Mouse (Mus musculus) embryonic fibroblast, embryonic 13.5 days (primary cell): ENCODE measurements around the gene Crtc3. TPM values are rescaled to one million over a fixed set of nuclear protein-coding genes. Genes with fewer than 3 reads are reported as not detected.
A peak's percentile ranks its signal among the peaks of the same experiment; 100 is the strongest.

Source experiments
- H3K27ac ChIP-seq: 2 replicates; pipeline ENCODE4 v1.5.1; 2012; ENCODE audit warnings: low read length, control low read depth, inconsistent platforms; ENCODE audit not compliant: insufficient read depth
- H3K4me1 ChIP-seq: 2 replicates; pipeline ENCODE4 v1.6.1; 2011; ENCODE audit warnings: low read length; ENCODE audit not compliant: control insufficient read depth, insufficient read depth
- H3K4me3 ChIP-seq: 2 replicates; pipeline ENCODE4 v1.5.1; 2011; ENCODE audit warnings: mild to moderate bottlenecking, control low read depth, low read length; ENCODE audit not compliant: insufficient read depth
- CTCF ChIP-seq: IDR thresholded peaks from 2 replicates; pipeline ENCODE4 v1.5.1; 2011; ENCODE audit warnings: mild to moderate bottlenecking, control low read depth, low read length, moderate library complexity, borderline replicate concordance; ENCODE audit not compliant: insufficient read depth
- POLR2A ChIP-seq: IDR thresholded peaks from 2 replicates; pipeline ENCODE4 v1.6.1; 2011; ENCODE audit warnings: low read depth, mild to moderate bottlenecking, control low read depth, low read length, moderate library complexity
- polyA plus RNA-seq: library from polyadenylated mRNA; stranded (reverse); fragments of >200 nt; gene quantifications from 2 replicates; pipeline ENCODE4 v1.2.4, GENCODE M21; 2011; ENCODE audit warnings: low read depth; ENCODE audit not compliant: missing spikeins, insufficient read length

The Crtc3 gene
- polyA plus RNA-seq, 1 experiment: 27.7 TPM

DNA sequence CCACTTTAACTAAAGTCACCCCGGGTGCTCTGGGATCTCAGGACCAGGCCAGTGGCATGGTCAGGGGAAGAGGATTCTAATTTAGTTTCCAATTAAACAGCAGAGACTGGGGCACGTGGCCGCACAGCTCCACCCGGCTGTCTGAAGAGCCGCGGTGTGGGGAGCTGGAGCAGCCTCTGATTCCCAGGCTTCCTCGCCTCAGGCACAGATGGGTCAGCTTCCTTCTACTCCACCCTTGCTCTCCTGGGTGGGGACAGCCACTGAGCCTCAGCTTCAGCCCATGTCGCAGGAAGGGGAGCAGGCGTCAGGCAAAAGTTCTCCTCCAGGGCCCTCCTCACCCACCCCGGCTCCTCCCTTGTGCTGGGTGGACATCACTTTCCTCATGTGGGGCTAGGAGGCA lies 101.0 kb downstream of the Crtc3 start:
- no peak overlapping the region for H3K4me3 ChIP-seq
- H3K27ac ChIP-seq: no peak overlapping the region
- TF ChIP-seq CTCF (no peak), POLR2A (no peak)
- H3K4me1 ChIP-seq: peaks cover 4% of the 10 kb centered on the region; the same call in 1 of the 2 replicates

DNA sequence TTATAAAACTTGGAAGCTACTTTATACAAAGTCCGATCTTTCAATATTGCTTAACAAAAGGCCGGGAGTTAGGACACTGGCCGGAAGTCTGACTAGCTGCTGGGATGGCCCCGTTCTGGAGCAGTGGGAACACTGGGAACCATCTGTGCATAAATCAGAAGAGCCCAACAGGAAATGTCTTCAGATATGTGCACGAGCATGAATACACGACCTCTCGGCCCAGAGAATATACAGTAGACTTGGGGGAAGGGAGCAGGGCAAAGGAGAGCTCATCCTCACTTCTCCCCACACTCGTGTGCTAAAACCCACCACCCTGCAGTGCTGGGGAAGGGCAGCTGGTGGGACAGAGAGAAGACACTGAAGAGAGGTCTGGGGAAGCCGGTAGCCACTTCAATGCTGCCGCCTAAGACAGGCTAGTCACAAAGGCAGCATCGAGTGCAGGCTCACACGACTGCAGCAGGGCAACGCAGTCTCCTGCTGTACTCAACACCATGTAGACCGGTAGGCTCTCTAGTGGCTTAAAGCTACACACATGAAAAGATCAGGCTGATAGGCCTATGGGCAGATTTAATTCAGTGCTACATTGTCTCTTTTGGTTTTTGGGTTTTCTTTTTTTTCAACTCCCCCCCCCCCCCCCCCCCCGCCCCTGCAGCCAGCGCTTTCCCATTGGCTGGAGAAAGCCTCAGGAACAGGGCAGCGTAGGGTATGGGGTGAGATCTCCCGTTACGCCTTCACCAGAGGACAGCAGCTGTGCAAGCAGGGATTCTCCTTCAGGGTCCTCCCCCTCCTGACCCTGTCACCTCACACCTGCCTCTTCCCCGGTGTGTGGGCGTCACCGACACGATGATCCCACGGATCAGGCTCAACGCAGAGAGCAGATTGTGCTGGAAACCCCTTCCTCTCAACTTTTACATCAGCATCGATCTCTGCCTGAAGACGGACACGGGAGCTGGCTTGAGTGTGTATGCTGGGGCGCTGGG lies 101.7 kb downstream of the Crtc3 start:
- TF ChIP-seq POLR2A: no peak
- TF ChIP-seq CTCF: no peak
- Histone ChIP-seq H3K27ac (no peak overlapping the region), H3K4me3 (no peak overlapping the region)

DNA sequence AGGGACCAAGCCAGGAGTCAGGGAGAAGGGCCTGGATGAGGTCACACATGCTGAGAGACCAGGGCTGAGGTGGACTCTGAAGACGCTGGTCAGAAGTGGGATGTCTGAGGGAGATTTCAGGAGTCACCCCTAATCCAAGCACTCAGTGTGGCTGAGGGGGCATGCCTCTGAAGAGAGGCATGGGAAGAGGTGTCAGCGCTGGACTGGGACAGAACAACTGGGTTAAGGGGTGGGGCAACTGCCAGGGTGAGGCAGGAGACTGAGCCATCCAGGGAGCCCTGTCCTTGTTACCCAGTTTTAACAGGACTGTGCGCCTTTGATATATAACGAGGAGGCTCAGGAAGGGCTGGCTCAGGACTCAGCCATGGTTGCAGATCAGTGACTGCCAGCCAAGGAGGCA lies 102.5 kb downstream of the Crtc3 start:
- no peak overlapping the region for H3K27ac ChIP-seq
- peaks cover 4% of the 10 kb centered on the region; the same call in 1 of the 2 replicates for H3K4me1 ChIP-seq
- no peak for TF ChIP-seq CTCF
- TF ChIP-seq POLR2A: no peak
- no peak overlapping the region for H3K4me3 ChIP-seq

More for the DNA sequence above, 101.7 kb downstream of the Crtc3 start:
- peaks cover 4% of the 10 kb centered on the region; the same call in 1 of the 2 replicates for H3K4me1 ChIP-seq

GRCm38 (mm10) chr7:80585380-80585779 lies 103.3 kb downstream of the Crtc3 start:
- Histone ChIP-seq H3K27ac (no peak overlapping the region), H3K4me1 (peaks cover 4% of the 10 kb centered on the region; the same call in 1 of the 2 replicates), H3K4me3 (no peak overlapping the region)
- no peak for TF ChIP-seq CTCF
- TF ChIP-seq POLR2A: no peak

DNA sequence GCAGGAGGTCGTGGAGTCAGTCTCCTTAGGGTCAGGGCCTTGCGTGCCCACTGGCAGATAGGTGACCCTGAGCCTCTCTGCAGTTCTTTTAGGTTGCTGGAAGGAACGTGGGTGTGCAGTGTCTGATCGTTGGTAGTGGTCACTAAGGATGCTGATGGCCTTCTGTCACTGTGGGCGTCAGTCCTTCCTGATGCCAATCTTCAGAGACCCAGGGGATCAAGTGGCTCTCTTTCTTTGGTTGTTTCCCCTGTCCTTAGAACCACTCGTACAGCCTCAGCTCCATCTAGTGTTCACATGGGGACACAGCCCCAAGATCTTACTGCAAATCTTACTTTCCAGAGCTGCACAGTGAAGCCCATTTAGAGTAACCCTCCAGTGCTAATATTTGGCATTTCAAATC lies 104.7 kb downstream of the Crtc3 start:
- TF ChIP-seq CTCF (peak; percentile 28; the same call in 1 of the 2 replicates), POLR2A (no peak)
- no peak overlapping the region for H3K4me3 ChIP-seq
- H3K4me1 ChIP-seq: peaks cover 4% of the 10 kb centered on the region; the same call in 1 of the 2 replicates
- no peak overlapping the region for H3K27ac ChIP-seq

GRCm38 (mm10) chr7:80582821-80583451 lies 105.7 kb downstream of the Crtc3 start:
- TF ChIP-seq POLR2A: no peak
- TF ChIP-seq CTCF: no peak
- no peak overlapping the region for H3K4me3 ChIP-seq
- H3K27ac ChIP-seq: no peak overlapping the region
- peaks cover 4% of the 10 kb centered on the region; the same call in 1 of the 2 replicates for H3K4me1 ChIP-seq

DNA sequence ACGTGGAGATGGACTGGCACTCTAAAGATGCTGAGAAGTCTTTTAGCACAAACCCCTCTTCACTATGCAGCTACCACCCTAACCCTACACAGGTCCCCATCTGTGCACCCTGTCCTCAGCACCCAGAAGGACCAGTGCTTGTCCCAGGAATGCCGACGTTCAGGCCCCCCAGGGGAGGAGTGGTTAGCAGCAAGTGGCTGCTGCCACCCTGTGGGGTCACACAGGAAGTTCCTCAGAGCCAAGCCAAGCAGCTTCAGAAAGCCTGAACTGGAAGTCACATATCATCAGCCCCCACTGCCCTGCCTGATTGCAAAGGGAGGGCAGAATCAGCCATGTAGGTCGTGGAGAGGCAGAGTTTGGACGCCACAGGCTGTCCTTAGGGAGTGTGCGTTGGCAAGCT lies 108.3 kb downstream of the Crtc3 start:
- TF ChIP-seq CTCF (peak; percentile 71), POLR2A (no peak)
- Histone ChIP-seq H3K4me3 (no peak overlapping the region), H3K4me1 (no peaks in the 10 kb centered on the region), H3K27ac (no peak overlapping the region)

DNA sequence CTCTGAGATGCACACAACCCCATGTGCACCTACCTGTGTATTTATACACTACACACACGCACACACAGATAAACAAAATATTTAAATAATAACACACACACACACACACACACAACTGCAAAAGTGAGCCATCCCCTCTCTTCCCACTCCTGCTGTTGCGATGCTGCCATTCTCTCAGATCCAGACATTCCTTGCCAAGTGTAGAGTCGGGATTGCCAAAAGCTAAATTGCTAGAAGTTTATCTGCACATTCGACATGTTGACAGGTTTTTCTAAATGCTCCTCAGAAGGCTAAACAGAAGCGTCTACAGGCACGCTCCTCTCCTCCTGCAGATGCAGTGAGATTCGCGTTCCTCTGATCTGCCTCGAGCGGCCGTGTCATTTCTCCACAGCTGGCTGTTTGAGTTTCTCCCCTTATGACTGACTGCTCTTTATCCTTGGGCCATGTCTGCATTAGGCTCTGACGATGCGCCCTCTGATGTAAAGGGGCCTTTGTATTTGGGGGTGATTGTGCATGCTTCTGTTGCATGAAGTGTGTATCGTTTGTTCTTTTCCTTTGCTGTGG lies 111.2 kb downstream of the Crtc3 start:
- H3K4me3 ChIP-seq: no peak overlapping the region
- H3K27ac ChIP-seq: no peak overlapping the region
- TF ChIP-seq CTCF (no peak), POLR2A (no peak)
- no peaks in the 10 kb centered on the region for H3K4me1 ChIP-seq

GRCm38 (mm10) chr7:80576626-80577025 lies 112.1 kb downstream of the Crtc3 start:
- Histone ChIP-seq H3K27ac (no peak overlapping the region), H3K4me1 (no peaks in the 10 kb centered on the region), H3K4me3 (no peak overlapping the region)
- TF ChIP-seq CTCF: no peak
- TF ChIP-seq POLR2A: no peak

GRCm38 (mm10) chr7:80575750-80576149 lies 112.9 kb downstream of the Crtc3 start:
- TF ChIP-seq CTCF: no peak
- TF ChIP-seq POLR2A: no peak
- no peak overlapping the region for H3K4me3 ChIP-seq
- H3K4me1 ChIP-seq: no peaks in the 10 kb centered on the region

DNA sequence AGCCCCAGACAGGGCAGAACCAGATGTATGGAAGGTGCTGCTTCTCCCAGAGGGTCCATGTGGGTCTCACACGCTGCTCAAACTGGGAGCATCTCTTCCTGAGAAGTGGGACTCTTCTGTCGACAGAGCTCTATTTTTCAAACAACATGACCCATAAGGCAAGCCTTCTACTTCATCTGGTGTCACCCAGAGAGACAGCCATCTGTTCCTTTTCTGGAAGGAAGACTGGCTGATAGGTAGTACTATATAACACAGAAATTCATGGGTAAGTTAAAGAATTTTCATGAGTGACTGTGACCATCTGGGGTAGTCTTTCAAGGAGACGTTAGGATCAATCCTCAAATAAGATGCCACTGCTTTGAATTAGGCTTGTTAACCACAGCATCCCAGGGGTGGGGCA lies 115.6 kb downstream of the Crtc3 start:
- Histone ChIP-seq H3K4me1 (no peaks in the 10 kb centered on the region), H3K4me3 (no peak overlapping the region), H3K27ac (no peak overlapping the region)
- TF ChIP-seq CTCF (no peak), POLR2A (no peak)

More at GRCm38 (mm10) chr7:80575750-80576149, 112.9 kb downstream of the Crtc3 start:
- no peak overlapping the region for H3K27ac ChIP-seq
